Mouse (Mus musculus) midbrain, embryonic 13.5 days (tissue): ENCODE measurements around the gene Hid1. TPM values are rescaled to one million over a fixed set of nuclear protein-coding genes. Genes with fewer than 3 reads are reported as not detected.

ENCODE experiments used
- ATAC-seq: fragments of 200-750 bp; cut with Nextera tagmentation; 2 replicates; pipeline ENCODE4 v1.8.0; 2017; ENCODE audit warnings: mild to moderate bottlenecking, moderate TSS enrichment, moderate library complexity
- H3K27ac ChIP-seq: fragments of 300-500 bp; sonication (generic); 2 replicates; pipeline ENCODE4 v1.5.1; 2015; ENCODE audit warnings: inconsistent platforms, mild to moderate bottlenecking, moderate library complexity
- H3K27me3 ChIP-seq: fragments of 300-500 bp; sonication (generic); 2 replicates; pipeline ENCODE4 v1.6.1; 2015; ENCODE audit warnings: mild to moderate bottlenecking, inconsistent platforms
- H3K36me3 ChIP-seq: fragments of 300-500 bp; sonication (generic); 2 replicates; pipeline ENCODE4 v1.6.1; 2015; ENCODE audit warnings: mild to moderate bottlenecking, inconsistent platforms
- H3K4me1 ChIP-seq: fragments of 300-500 bp; sonication (generic); replicated peaks from 2 replicates; pipeline ENCODE4 v1.6.1; 2015; ENCODE audit warnings: inconsistent platforms
- H3K4me2 ChIP-seq: fragments of 300-500 bp; sonication (generic); replicated peaks from 2 replicates; pipeline ENCODE4 v1.6.1; 2015; ENCODE audit warnings: moderate library complexity, mild to moderate bottlenecking, inconsistent platforms
- H3K4me3 ChIP-seq: fragments of 300-500 bp; sonication (generic); replicated peaks from 2 replicates; pipeline ENCODE4 v1.5.1; 2015; ENCODE audit warnings: mild to moderate bottlenecking, inconsistent platforms
- H3K9ac ChIP-seq: fragments of 300-500 bp; sonication (generic); replicated peaks from 2 replicates; pipeline ENCODE4 v1.6.1; 2015; ENCODE audit warnings: mild to moderate bottlenecking, inconsistent platforms
- H3K9me3 ChIP-seq: fragments of 300-500 bp; sonication (generic); 2 replicates; pipeline ENCODE4 v1.6.1; 2016; ENCODE audit warnings: mild to moderate bottlenecking, inconsistent platforms
- WGBS: fragments of 180-500 bp; shearing (Covaris S2); methylation state at CpG from one replicate; pipeline ENCODE4 v1.1.7; 2015; 5-methylcytosine and 5-hydroxymethylcytosine counted together
- polyA plus RNA-seq: library from polyadenylated mRNA; unstranded; fragments of >200 nt; fragmentation: Nextera tagmentation; extraction: Ambion mirVana; gene quantifications from 2 replicates; pipeline ENCODE4 v1.2.1, GENCODE M21; 2015

The Hid1 gene
- polyA plus RNA-seq: 47.4 and 48.0 TPM in 2 replicates

GRCm38 (mm10) chr11:115367395-115367944, at the start of gene Hid1:
Gene Hid1 (minus strand): TSS chr11:115367756.
- peak within 1 kb of the TSS; percentile 88 for H3K27ac ChIP-seq
- H3K4me1 ChIP-seq: peaks cover 30% of the 10 kb centered on the region
- H3K27me3 ChIP-seq: peaks cover 15% of the 10 kb centered on the region; the same call in 1 of the 2 replicates
- peak; percentile 78 for ATAC-seq
- peak within 1 kb of the TSS; percentile 94 for H3K4me2 ChIP-seq
- 1% methylated on average over 37 of the region's 39 CpGs for WGBS
- H3K9ac ChIP-seq: peak within 1 kb of the TSS; percentile 89
- H3K36me3 ChIP-seq: no peaks in the 10 kb centered on the region
- no peaks in the 10 kb centered on the region for H3K9me3 ChIP-seq
- H3K4me3 ChIP-seq: peak within 1 kb of the TSS; percentile 76

- H3K27ac ChIP-seq: peak overlapping the region; percentile 91
- WGBS: 8% methylated on average over 7 of the region's 7 CpGs
- peak overlapping the region; percentile 34; the same call in 1 of the 2 replicates for H3K4me2 ChIP-seq
- no peaks in the 10 kb centered on the region for H3K9me3 ChIP-seq
- peak overlapping the region; percentile 51; the same call in 1 of the 2 replicates for H3K9ac ChIP-seq
- no peaks in the 10 kb centered on the region for H3K27me3 ChIP-seq
- ATAC-seq: peak; percentile 41
- H3K4me3 ChIP-seq: no peak overlapping the region
- peaks cover 36% of the 10 kb centered on the region for H3K36me3 ChIP-seq
- peaks cover 81% of the 10 kb centered on the region for H3K4me1 ChIP-seq
Observed at GRCm38 (mm10) chr11:115409556-115409955, 42.0 kb upstream of the Hid1 start.

- peaks cover 78% of the 10 kb centered on the region for H3K4me1 ChIP-seq
- H3K4me2 ChIP-seq: peak overlapping the region; percentile 4; the same call in 1 of the 2 replicates
- H3K27me3 ChIP-seq: no peaks in the 10 kb centered on the region
- H3K9ac ChIP-seq: peak overlapping the region; percentile 51
- WGBS: 77% methylated on average over 6 of the region's 6 CpGs
- H3K27ac ChIP-seq: peak overlapping the region; percentile 91
- no peak overlapping the region for H3K4me3 ChIP-seq
- no peak for ATAC-seq
- H3K36me3 ChIP-seq: peaks cover 36% of the 10 kb centered on the region
- H3K9me3 ChIP-seq: no peaks in the 10 kb centered on the region
Observed at GRCm38 (mm10) chr11:115408266-115408920, 40.8 kb upstream of the Hid1 start.

DNA sequence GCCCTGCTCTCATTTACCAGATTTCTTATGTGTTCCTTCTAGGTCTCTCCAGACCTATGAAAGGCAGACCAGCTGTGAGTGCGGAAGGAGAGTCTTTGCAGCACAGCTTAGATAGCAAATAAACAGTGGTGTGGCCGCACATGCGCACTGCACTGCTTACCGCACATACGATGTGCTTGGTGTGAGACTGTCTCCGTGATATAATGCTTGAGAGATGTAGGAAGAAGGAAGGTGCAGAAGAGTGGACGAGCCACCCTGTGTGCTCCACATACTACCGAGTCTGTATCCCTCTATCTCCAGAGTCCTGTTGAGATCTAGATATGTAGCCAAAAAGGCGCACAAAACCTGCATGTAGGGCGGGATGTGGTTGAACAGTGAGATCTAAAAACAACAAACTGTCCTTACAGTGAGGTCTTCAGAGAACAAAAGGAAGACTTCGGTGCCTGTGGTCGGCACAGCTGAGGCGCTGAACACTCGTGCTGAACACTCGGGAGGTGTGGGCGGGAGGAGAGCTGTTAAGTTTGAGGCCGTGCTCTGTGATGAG, 39.4 kb upstream of the Hid1 start:
- H3K9me3 ChIP-seq: no peaks in the 10 kb centered on the region
- 97% methylated on average over 17 of the region's 17 CpGs for WGBS
- peaks cover 36% of the 10 kb centered on the region for H3K36me3 ChIP-seq
- peaks cover 74% of the 10 kb centered on the region for H3K4me1 ChIP-seq
- no peak overlapping the region for H3K4me2 ChIP-seq
- no peak for ATAC-seq
- no peak overlapping the region for H3K9ac ChIP-seq
- no peak overlapping the region for H3K4me3 ChIP-seq
- H3K27me3 ChIP-seq: no peaks in the 10 kb centered on the region
- H3K27ac ChIP-seq: no peak overlapping the region

DNA sequence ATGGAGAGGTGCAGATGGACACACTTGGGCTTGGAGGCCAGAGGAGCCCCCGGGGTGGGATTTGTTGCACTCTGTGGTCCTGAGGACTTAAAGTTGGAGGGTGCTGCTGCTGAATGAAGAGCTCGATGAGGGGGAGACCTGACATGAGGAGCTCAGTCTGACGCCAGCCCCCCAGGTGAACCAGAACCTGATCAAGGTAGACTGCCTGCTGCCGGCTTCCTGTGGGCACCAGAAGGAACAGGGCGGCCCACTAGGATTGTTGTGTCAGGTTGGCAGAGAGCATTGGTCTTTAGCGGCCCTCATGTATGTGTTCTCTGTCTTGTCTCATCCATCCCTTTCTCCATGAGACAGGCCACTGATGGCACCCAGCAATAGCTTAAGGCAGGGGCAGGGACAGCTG, 38.2 kb upstream of the Hid1 start:
- no peak overlapping the region; the same call in 1 of the 2 replicates for H3K4me3 ChIP-seq
- WGBS: 98% methylated on average over 6 of the region's 6 CpGs
- ATAC-seq: no peak

DNA sequence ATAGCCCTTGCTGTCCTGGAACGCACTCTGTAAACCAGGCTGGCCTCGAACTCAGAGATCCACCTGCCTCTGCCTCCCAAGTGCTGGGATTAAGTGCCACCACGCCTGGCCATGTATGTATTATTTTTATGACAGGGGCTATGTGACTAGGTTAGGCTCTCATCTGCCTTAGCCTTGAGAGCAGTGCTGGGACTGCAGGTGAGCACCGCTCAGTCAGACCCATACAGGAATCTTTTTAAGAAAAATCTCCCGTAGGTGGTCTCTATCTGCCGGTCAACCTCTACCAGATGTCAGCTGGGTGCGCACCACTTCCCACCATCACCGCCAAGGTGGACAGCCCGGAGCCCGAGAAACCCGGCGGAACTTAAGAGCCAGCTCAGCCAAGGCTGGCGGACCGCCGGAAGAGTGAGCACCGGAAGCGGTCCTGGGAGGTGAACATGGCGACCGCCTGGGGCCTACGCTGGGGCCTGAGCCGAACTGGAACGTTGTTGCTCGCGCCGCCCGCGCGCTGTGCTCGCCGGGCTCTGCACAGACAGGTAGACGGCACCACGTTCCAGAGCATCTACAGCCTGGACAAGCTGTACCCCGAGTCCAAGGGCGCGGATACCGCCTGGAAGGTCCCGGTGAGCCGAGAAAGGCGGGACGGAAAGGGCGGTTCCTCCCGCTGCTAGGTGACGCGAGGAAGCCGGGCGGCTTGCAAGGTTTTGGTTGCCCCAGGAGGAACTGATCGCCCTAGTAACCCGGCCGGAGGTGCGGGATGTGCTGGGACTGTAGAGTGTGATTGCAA, 36.0 kb upstream of the Hid1 start, which contains the start of gene Mrpl58:
Gene Mrpl58 (plus strand): TSS at position 415 of the 787 bp plus-strand sequence.
- WGBS: 3% methylated on average over 50 of the region's 50 CpGs
- Histone ChIP-seq H3K36me3 (peaks cover 27% of the 10 kb centered on the region), H3K27me3 (no peaks in the 10 kb centered on the region), H3K4me3 (peak within 1 kb of the TSS; percentile 71), H3K9me3 (no peaks in the 10 kb centered on the region), H3K4me1 (peaks cover 62% of the 10 kb centered on the region), H3K27ac (peak within 1 kb of the TSS; percentile 89), H3K4me2 (peak within 1 kb of the TSS; percentile 83), H3K9ac (peak within 1 kb of the TSS; percentile 83)
- ATAC-seq: peak; percentile 88

More for the DNA sequence above, 38.2 kb upstream of the Hid1 start:
- Histone ChIP-seq H3K4me1 (peaks cover 70% of the 10 kb centered on the region), H3K9ac (no peak overlapping the region), H3K27me3 (no peaks in the 10 kb centered on the region), H3K9me3 (no peaks in the 10 kb centered on the region), H3K36me3 (peaks cover 33% of the 10 kb centered on the region), H3K4me2 (0 out of 2 replicates have a peak overlapping the region, but pooled peaks have one; percentile 83), H3K27ac (no peak overlapping the region)

GRCm38 (mm10) chr11:115400630-115401391, 33.3 kb upstream of the Hid1 start:
- peak overlapping the region; percentile 29 for H3K4me2 ChIP-seq
- WGBS: 28% methylated on average over 11 of the region's 11 CpGs
- no peaks in the 10 kb centered on the region for H3K9me3 ChIP-seq

DNA sequence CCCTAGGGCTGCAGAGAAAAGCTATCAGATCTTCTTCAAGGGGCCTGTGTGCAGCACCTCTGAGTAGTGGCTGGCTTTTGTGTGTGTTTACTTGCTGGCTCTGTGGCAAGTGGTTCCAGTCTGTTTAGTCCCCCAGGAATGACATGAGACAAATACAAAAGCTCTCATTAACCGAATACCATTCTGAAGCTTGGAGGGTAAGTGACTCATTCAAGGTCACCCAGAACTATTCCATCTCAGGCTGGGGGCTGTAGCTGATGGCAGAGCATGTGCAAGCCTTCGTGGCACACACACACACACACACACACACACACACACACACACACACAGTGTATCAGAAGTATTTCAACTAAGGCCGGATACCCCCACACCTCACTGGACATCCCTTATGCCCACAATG, 32.6 kb upstream of the Hid1 start:
- Histone ChIP-seq H3K9ac (0 out of 2 replicates have a peak overlapping the region, but pooled peaks have one; percentile 32), H3K4me3 (no peak overlapping the region), H3K9me3 (no peaks in the 10 kb centered on the region), H3K27ac (peak overlapping the region; percentile 87), H3K4me1 (peaks cover 41% of the 10 kb centered on the region), H3K27me3 (no peaks in the 10 kb centered on the region), H3K36me3 (peaks cover 14% of the 10 kb centered on the region), H3K4me2 (no peak overlapping the region)
- WGBS: 78% methylated on average over 3 of the region's 3 CpGs
- no peak for ATAC-seq

More at GRCm38 (mm10) chr11:115400630-115401391, 33.3 kb upstream of the Hid1 start:
- Histone ChIP-seq H3K27ac (peak overlapping the region; percentile 87), H3K9ac (peak overlapping the region; percentile 42), H3K27me3 (no peaks in the 10 kb centered on the region), H3K4me3 (no peak overlapping the region), H3K4me1 (peaks cover 48% of the 10 kb centered on the region), H3K36me3 (peaks cover 12% of the 10 kb centered on the region)
- ATAC-seq: peak; percentile 48

- Histone ChIP-seq H3K36me3 (peaks cover 35% of the 10 kb centered on the region), H3K27ac (no peak overlapping the region), H3K27me3 (no peaks in the 10 kb centered on the region), H3K4me2 (no peak overlapping the region), H3K9ac (no peak overlapping the region), H3K4me1 (peaks cover 27% of the 10 kb centered on the region), H3K4me3 (no peak overlapping the region), H3K9me3 (no peaks in the 10 kb centered on the region)
- 86% methylated on average over 7 of the region's 7 CpGs for WGBS
- ATAC-seq: no peak
Observed at GRCm38 (mm10) chr11:115398085-115398484, 30.5 kb upstream of the Hid1 start.

GRCm38 (mm10) chr11:115393721-115394325, 26.3 kb upstream of the Hid1 start:
- Histone ChIP-seq H3K4me2 (no peak overlapping the region), H3K4me3 (no peak overlapping the region), H3K9me3 (no peaks in the 10 kb centered on the region), H3K27ac (no peak overlapping the region), H3K4me1 (no peaks in the 10 kb centered on the region), H3K36me3 (peaks cover 69% of the 10 kb centered on the region), H3K27me3 (no peaks in the 10 kb centered on the region), H3K9ac (no peak overlapping the region)
- WGBS: 69% methylated on average over 34 of the region's 34 CpGs
- 0 out of 2 replicates have a peak, but pooled peaks have one; percentile 17 for ATAC-seq

DNA sequence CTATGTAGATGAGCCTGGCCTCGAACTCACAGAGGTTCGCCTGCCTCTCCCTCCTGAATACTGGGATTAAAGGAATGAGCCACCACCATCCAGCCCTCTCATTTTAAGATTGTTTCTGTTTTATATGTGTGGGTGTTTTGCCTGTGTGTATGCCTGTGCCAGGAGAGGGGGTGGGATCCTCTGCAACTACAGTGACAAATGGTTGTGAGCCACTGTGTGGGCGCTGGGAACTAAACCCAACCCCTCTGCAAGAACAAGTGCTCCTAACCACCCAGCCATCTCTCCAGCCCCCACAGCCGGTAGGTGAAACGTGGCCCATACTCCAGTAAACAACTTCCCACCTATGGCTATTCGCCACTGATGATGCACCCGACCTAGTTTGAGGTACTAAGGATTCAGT, 23.8 kb upstream of the Hid1 start:
- no peak for ATAC-seq
- no peaks in the 10 kb centered on the region for H3K9me3 ChIP-seq
- no peak overlapping the region for H3K4me3 ChIP-seq
- H3K36me3 ChIP-seq: peaks cover 73% of the 10 kb centered on the region
- H3K4me2 ChIP-seq: no peak overlapping the region
- no peak overlapping the region for H3K9ac ChIP-seq
- H3K27me3 ChIP-seq: no peaks in the 10 kb centered on the region
- H3K27ac ChIP-seq: no peak overlapping the region
- WGBS: 92% methylated on average over 7 of the region's 7 CpGs
- peaks cover 1% of the 10 kb centered on the region; the same call in 1 of the 2 replicates for H3K4me1 ChIP-seq
